Mouse (Mus musculus): ENCODE measurements around the gene Olfr874. TPM values are rescaled to one million over a fixed set of nuclear protein-coding genes. Genes with fewer than 3 reads are reported as not detected.

Gene Olfr874
- polyA plus RNA-seq (2015; fragmentation: Nextera tagmentation; extraction: Ambion mirVana): not detected in 2 replicates

GRCm38 (mm10) chr9:37744806-37745205, at the start of gene Olfr874:
Gene Olfr874 (plus strand): TSS chr9:37745106.
- Histone ChIP-seq H3K27ac (ENCODE audit: low read depth, low read length) (no peak within 1 kb of the TSS), H3K27me3 (replicated peaks; ENCODE audit: control insufficient read depth, insufficient read depth, low read length) (no peaks in the 10 kb centered on the region), H3K4me1 (replicated peaks; ENCODE audit: control insufficient read depth, insufficient read depth, low read length) (no peaks in the 10 kb centered on the region), H3K4me3 (ENCODE audit: low read depth, low read length) (no peak within 1 kb of the TSS), H3K9ac (ENCODE audit: low read depth, low read length) (no peak within 1 kb of the TSS), H3K4me2 (replicated peaks; ENCODE audit: low read depth) (no peak within 1 kb of the TSS), H3K36me3 (ENCODE audit: control insufficient read depth, insufficient read depth) (no peaks in the 10 kb centered on the region), H3K9me3 (ENCODE audit: control insufficient read depth) (no peaks in the 10 kb centered on the region)
- no peak for TF ChIP-seq CTCF (IDR thresholded peaks at IDR 0.05; ENCODE audit: low read depth)
- ATAC-seq: no peak

- no peak for ATAC-seq
- WGBS: 60% methylated on average over 1 of the region's 1 CpGs
- no peak within 1 kb of the TSS for H3K4me2 ChIP-seq (replicated peaks; ENCODE audit: low read depth)
- TF ChIP-seq CTCF (IDR thresholded peaks at IDR 0.05; ENCODE audit: low read depth): no peak
- no peaks in the 10 kb centered on the region for H3K27me3 ChIP-seq (replicated peaks; ENCODE audit: control insufficient read depth, insufficient read depth, low read length)
- H3K4me3 ChIP-seq (ENCODE audit: low read depth, low read length): no peak within 1 kb of the TSS
- no peak within 1 kb of the TSS for H3K27ac ChIP-seq (ENCODE audit: low read depth, low read length)
- H3K9me3 ChIP-seq (ENCODE audit: control insufficient read depth): no peaks in the 10 kb centered on the region
- H3K9ac ChIP-seq (ENCODE audit: low read depth, low read length): no peak within 1 kb of the TSS
- no peaks in the 10 kb centered on the region for H3K36me3 ChIP-seq (ENCODE audit: control insufficient read depth, insufficient read depth)
- no peaks in the 10 kb centered on the region for H3K4me1 ChIP-seq (replicated peaks; ENCODE audit: control insufficient read depth, insufficient read depth, low read length)
Measured at GRCm38 (mm10) chr9:37716150-37716549, 28.8 kb upstream of the Olfr874 start, which contains the start of gene Olfr160. Gene Olfr160 (minus strand): TSS chr9:37716250.

GRCm38 (mm10) chr9:37734310-37734709, 10.6 kb upstream of the Olfr874 start:
- Histone ChIP-seq H3K36me3 (ENCODE audit: control insufficient read depth, insufficient read depth) (no peaks in the 10 kb centered on the region), H3K4me2 (replicated peaks; ENCODE audit: low read depth) (no peak overlapping the region), H3K9me3 (ENCODE audit: control insufficient read depth) (no peaks in the 10 kb centered on the region), H3K9ac (ENCODE audit: low read depth, low read length) (no peak overlapping the region), H3K27ac (ENCODE audit: low read depth, low read length) (no peak overlapping the region), H3K4me3 (ENCODE audit: low read depth, low read length) (no peak overlapping the region), H3K4me1 (replicated peaks; ENCODE audit: control insufficient read depth, insufficient read depth, low read length) (no peaks in the 10 kb centered on the region), H3K27me3 (replicated peaks; ENCODE audit: control insufficient read depth, insufficient read depth, low read length) (no peaks in the 10 kb centered on the region)
- TF ChIP-seq CTCF (IDR thresholded peaks at IDR 0.05; ENCODE audit: low read depth): no peak
- 92% methylated on average over 1 of the region's 1 CpGs for WGBS
- no peak for ATAC-seq

GRCm38 (mm10) chr9:37750319-37751075, 5.6 kb downstream of the Olfr874 start:
- no peak overlapping the region for H3K4me2 ChIP-seq (replicated peaks; ENCODE audit: low read depth)
- H3K9me3 ChIP-seq (ENCODE audit: control insufficient read depth): no peaks in the 10 kb centered on the region
- TF ChIP-seq CTCF (IDR thresholded peaks at IDR 0.05; ENCODE audit: low read depth): no peak
- no peak for ATAC-seq
- H3K27ac ChIP-seq (ENCODE audit: low read depth, low read length): no peak overlapping the region
- H3K36me3 ChIP-seq (ENCODE audit: control insufficient read depth, insufficient read depth): no peaks in the 10 kb centered on the region
- no peak overlapping the region for H3K9ac ChIP-seq (ENCODE audit: low read depth, low read length)
- H3K4me1 ChIP-seq (replicated peaks; ENCODE audit: control insufficient read depth, insufficient read depth, low read length): no peaks in the 10 kb centered on the region
- H3K4me3 ChIP-seq (ENCODE audit: low read depth, low read length): no peak overlapping the region
- no peaks in the 10 kb centered on the region for H3K27me3 ChIP-seq (replicated peaks; ENCODE audit: control insufficient read depth, insufficient read depth, low read length)
- 66% methylated on average over 7 of the region's 7 CpGs for WGBS

- H3K27me3 ChIP-seq (replicated peaks; ENCODE audit: control insufficient read depth, insufficient read depth, low read length): no peaks in the 10 kb centered on the region
- H3K9me3 ChIP-seq (ENCODE audit: control insufficient read depth): no peaks in the 10 kb centered on the region
- TF ChIP-seq CTCF (IDR thresholded peaks at IDR 0.05; ENCODE audit: low read depth): no peak
- no peak for ATAC-seq
- no peaks in the 10 kb centered on the region for H3K36me3 ChIP-seq (ENCODE audit: control insufficient read depth, insufficient read depth)
- 68% methylated on average over 2 of the region's 2 CpGs for WGBS
- no peak overlapping the region for H3K4me2 ChIP-seq (replicated peaks; ENCODE audit: low read depth)
- H3K27ac ChIP-seq (ENCODE audit: low read depth, low read length): no peak overlapping the region
- H3K4me3 ChIP-seq (ENCODE audit: low read depth, low read length): no peak overlapping the region
- H3K4me1 ChIP-seq (replicated peaks; ENCODE audit: control insufficient read depth, insufficient read depth, low read length): no peaks in the 10 kb centered on the region
- no peak overlapping the region for H3K9ac ChIP-seq (ENCODE audit: low read depth, low read length)
Measured at GRCm38 (mm10) chr9:37751467-37751866, 6.6 kb downstream of the Olfr874 start.

GRCm38 (mm10) chr9:37752006-37752405, 7.1 kb downstream of the Olfr874 start:
- Histone ChIP-seq H3K27me3 (replicated peaks; ENCODE audit: control insufficient read depth, insufficient read depth, low read length) (no peaks in the 10 kb centered on the region), H3K9me3 (ENCODE audit: control insufficient read depth) (no peaks in the 10 kb centered on the region), H3K36me3 (ENCODE audit: control insufficient read depth, insufficient read depth) (no peaks in the 10 kb centered on the region), H3K4me1 (replicated peaks; ENCODE audit: control insufficient read depth, insufficient read depth, low read length) (no peaks in the 10 kb centered on the region), H3K27ac (ENCODE audit: low read depth, low read length) (no peak overlapping the region), H3K9ac (ENCODE audit: low read depth, low read length) (no peak overlapping the region), H3K4me2 (replicated peaks; ENCODE audit: low read depth) (no peak overlapping the region), H3K4me3 (ENCODE audit: low read depth, low read length) (no peak overlapping the region)
- WGBS: 67% methylated on average over 4 of the region's 4 CpGs
- no peak for TF ChIP-seq CTCF (IDR thresholded peaks at IDR 0.05; ENCODE audit: low read depth)
- ATAC-seq: no peak
